ENCODE assay signal across 6 mouse cellular contexts in the genomic region with DNA sequence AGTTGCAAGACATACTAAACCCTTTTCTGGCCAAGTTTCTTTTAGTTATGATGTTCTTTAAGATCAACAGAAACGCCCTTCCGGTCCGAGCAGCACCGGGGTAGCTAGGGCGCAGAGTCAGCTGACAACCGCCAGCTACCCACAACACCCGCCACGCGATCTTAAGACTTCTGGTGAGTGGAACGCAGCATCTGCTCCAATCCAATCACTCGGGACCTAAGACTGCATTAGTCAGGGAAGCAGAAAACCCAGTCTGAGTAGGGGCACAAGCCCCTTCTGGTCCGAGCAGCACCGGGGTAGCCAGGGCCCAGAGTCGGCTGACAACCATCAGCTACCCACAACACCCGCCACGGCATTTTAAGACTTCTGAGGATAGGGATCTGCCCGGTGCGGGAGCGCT. TPM values are rescaled to one million over a fixed set of nuclear protein-coding genes. Genes with fewer than 3 reads are reported as not detected.
"Had no signal": no experiment of that assay in that cellular context is flagged by ENCODE, and none has a peak within 500 bp of the region (broad histone marks: within the 10 kb centered on the region; RNA-seq: fewer than 3 reads in every experiment).

No protein-coding gene starts in this region.

RNA-seq across cellular contexts. Expression of a gene that starts 36.3 kb away (rescaled TPM):
- total RNA-seq: gastrocnemius, adult 2 months; gastrocnemius, postnatal 10 days; gastrocnemius, postnatal 25 days; gastrocnemius, postnatal 4 days; granulocyte monocyte progenitor cell, adult 5-6 weeks; hematopoietic stem cell, adult 5-6 weeks had no signal
